Mouse (Mus musculus): ENCODE measurements around the gene Sall1. TPM values are rescaled to one million over a fixed set of nuclear protein-coding genes. Genes with fewer than 3 reads are reported as not detected.

Gene Sall1
- polyA plus RNA-seq, 1 experiment: not detected

DNA sequence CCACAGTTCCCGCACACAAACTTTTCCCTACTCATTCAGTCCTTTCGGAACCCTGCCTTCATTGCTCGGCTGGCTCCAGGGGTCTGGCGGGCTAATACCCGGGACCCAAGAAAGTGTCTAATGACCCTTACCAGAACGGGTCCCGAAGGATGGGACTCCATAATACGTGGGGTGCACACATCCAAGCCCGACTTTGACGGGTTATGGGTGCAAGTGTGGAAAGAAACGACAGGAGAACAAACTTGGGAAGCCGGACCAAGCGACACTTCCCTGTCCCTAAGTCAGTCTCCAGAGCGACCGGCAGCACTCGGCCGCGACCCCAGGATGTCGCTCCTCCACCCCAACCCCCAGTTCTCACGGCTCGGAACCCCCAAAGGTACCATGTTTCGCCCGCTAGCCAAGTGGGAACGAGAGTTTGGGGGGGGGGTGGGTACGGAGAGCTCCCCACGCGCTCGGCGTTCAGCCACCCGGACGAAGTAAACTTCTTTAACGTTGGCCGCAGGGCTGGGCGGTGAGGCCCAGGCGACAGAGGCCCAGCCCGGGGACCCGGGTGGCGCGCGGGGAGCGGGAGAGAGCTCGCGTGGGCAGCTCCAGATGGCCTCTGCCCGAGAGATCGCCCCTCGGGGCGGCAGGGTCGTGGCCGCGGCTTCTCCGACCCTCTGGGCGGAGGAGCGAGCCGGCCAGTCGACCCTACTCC lies 2.4 kb downstream of the Sall1 start:
- no peak for TF ChIP-seq TAL1 (IDR thresholded peaks at IDR 0.05; ENCODE audit: low read length)
- no peak for TF ChIP-seq GATA1 (IDR thresholded peaks at IDR 0.05; ENCODE audit: low read length)
- H3K9me3 ChIP-seq (ENCODE audit: control insufficient read depth, low read length): no peaks in the 10 kb centered on the region; the same call in 1 of the 2 replicates
- peak overlapping the region; percentile 54 for H3K4me3 ChIP-seq (replicated peaks)
- no peaks in the 10 kb centered on the region for H3K4me1 ChIP-seq (ENCODE audit: control insufficient read depth)
- H3K36me3 ChIP-seq (ENCODE audit: control insufficient read depth): no peaks in the 10 kb centered on the region
- H3K27me3 ChIP-seq (ENCODE audit: control insufficient read depth): peaks cover 85% of the 10 kb centered on the region

DNA sequence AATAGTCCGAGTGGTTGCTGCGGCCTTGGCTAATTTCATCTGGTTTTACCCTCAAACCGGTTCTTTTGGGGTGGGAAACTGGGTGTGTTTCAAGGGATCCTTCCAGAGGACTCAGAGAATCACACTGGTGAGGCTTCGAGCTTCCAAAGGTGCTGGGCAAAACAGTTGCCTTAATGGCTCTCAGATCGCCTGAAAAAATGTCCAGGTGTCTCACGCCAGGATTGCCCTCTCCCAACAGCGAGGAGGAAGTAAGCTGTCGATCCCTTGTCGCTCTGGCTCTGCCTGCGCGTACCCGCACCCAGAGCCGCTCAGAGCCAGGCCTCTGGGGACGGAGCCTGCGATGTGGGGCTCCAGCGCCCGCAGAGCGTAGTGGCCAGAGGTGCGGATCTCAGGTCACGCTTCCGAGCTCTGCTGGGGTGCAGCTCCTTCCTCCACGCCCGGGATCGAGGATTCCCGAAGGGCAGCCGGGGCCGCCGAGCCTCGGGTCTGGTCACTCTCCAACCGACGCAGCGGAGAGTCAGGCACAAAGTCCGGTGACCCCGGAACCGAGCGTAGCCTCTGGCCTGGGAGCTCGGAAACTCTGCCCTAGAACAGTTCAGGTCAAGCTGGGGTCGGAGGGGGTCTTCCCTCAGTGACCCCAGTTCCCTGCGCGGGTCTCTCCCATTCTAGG lies 3.1 kb downstream of the Sall1 start:
- H3K4me1 ChIP-seq (ENCODE audit: control insufficient read depth): no peaks in the 10 kb centered on the region
- TF ChIP-seq TAL1 (IDR thresholded peaks at IDR 0.05; ENCODE audit: low read length) (no peak), GATA1 (IDR thresholded peaks at IDR 0.05; ENCODE audit: low read length) (no peak)
- H3K27me3 ChIP-seq (ENCODE audit: control insufficient read depth): peaks cover 80% of the 10 kb centered on the region
- peak overlapping the region; percentile 54 for H3K4me3 ChIP-seq (replicated peaks)
- no peaks in the 10 kb centered on the region for H3K36me3 ChIP-seq (ENCODE audit: control insufficient read depth)
- H3K9me3 ChIP-seq (ENCODE audit: control insufficient read depth, low read length): no peaks in the 10 kb centered on the region; the same call in 1 of the 2 replicates

DNA sequence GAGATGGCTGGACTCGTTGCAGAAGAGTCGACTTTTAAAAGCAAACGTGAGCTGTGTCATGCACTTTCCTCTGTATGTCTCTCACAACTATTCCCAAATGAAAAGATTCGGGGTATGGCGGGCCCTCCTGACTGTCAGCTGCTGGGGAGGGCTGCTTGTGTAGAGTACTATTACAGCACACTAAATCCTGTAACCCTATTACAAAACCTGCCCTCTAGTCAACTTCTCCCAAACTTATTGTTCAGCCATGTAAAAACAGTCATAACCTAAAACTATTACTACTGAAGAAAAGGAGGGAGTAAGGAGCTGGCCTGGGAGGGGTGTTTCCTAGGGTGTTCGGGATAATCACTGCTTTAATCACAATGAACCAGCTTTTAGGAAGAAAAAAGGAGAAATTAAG lies 4.1 kb downstream of the Sall1 start:
- TF ChIP-seq GATA1 (IDR thresholded peaks at IDR 0.05; ENCODE audit: low read length) (no peak), TAL1 (IDR thresholded peaks at IDR 0.05; ENCODE audit: low read length) (no peak)
- no peak overlapping the region for H3K4me3 ChIP-seq (replicated peaks)
- H3K36me3 ChIP-seq (ENCODE audit: control insufficient read depth): no peaks in the 10 kb centered on the region
- H3K9me3 ChIP-seq (ENCODE audit: control insufficient read depth, low read length): no peaks in the 10 kb centered on the region; the same call in 1 of the 2 replicates
- H3K4me1 ChIP-seq (ENCODE audit: control insufficient read depth): no peaks in the 10 kb centered on the region
- H3K27me3 ChIP-seq (ENCODE audit: control insufficient read depth): peaks cover 70% of the 10 kb centered on the region

- H3K9me3 ChIP-seq (ENCODE audit: control insufficient read depth, low read length): no peaks in the 10 kb centered on the region; the same call in 1 of the 2 replicates
- TF ChIP-seq TAL1 (IDR thresholded peaks at IDR 0.05; ENCODE audit: low read length) (no peak), GATA1 (IDR thresholded peaks at IDR 0.05; ENCODE audit: low read length) (no peak)
- peaks cover 61% of the 10 kb centered on the region for H3K27me3 ChIP-seq (ENCODE audit: control insufficient read depth)
- H3K4me1 ChIP-seq (ENCODE audit: control insufficient read depth): no peaks in the 10 kb centered on the region
- H3K4me3 ChIP-seq (replicated peaks): no peak overlapping the region
- H3K36me3 ChIP-seq (ENCODE audit: control insufficient read depth): no peaks in the 10 kb centered on the region
Measured at GRCm38 (mm10) chr8:89038920-89039319, 5.0 kb downstream of the Sall1 start.

- Histone ChIP-seq H3K36me3 (ENCODE audit: control insufficient read depth) (no peaks in the 10 kb centered on the region; the same call in 1 of the 2 replicates), H3K27me3 (ENCODE audit: control insufficient read depth) (peaks cover 48% of the 10 kb centered on the region), H3K4me3 (replicated peaks) (no peak overlapping the region), H3K9me3 (ENCODE audit: control insufficient read depth, low read length) (no peaks in the 10 kb centered on the region; the same call in 1 of the 2 replicates), H3K4me1 (ENCODE audit: control insufficient read depth) (no peaks in the 10 kb centered on the region)
- no peak for TF ChIP-seq TAL1 (IDR thresholded peaks at IDR 0.05; ENCODE audit: low read length)
- TF ChIP-seq GATA1 (IDR thresholded peaks at IDR 0.05; ENCODE audit: low read length): no peak
Measured at GRCm38 (mm10) chr8:89037536-89038236, 6.3 kb downstream of the Sall1 start.

GRCm38 (mm10) chr8:89032412-89032811 lies 11.6 kb downstream of the Sall1 start:
- Histone ChIP-seq H3K4me3 (replicated peaks) (no peak overlapping the region), H3K9me3 (ENCODE audit: control insufficient read depth, low read length) (peaks cover 4% of the 10 kb centered on the region; the same call in 1 of the 2 replicates), H3K27me3 (ENCODE audit: control insufficient read depth) (peaks cover 3% of the 10 kb centered on the region; the same call in 1 of the 2 replicates), H3K4me1 (ENCODE audit: control insufficient read depth) (no peaks in the 10 kb centered on the region), H3K36me3 (ENCODE audit: control insufficient read depth) (peaks cover 6% of the 10 kb centered on the region; the same call in 1 of the 2 replicates)
- TF ChIP-seq GATA1 (IDR thresholded peaks at IDR 0.05; ENCODE audit: low read length) (no peak), TAL1 (IDR thresholded peaks at IDR 0.05; ENCODE audit: low read length) (no peak)

DNA sequence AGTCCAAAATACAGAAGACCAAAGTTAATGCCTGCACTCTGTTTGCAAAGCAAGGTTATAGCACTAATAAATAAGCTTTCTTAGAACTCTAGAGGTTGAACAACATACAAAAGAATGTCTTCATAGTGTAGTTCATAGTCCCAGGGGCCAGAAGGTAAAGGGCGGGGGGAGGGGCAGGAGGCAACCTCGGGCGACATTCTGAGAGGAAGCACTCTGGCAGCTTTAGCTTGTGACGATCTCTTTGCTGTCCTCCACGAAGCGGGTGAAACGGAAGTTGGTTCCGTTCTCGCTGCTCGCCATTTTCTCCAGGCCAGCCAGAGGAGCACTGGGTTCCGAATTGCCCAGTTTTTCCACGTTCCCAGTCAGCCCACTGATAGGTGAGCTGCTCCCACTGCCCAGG lies 15.8 kb downstream of the Sall1 start:
- H3K4me3 ChIP-seq (replicated peaks): no peak overlapping the region
- peaks cover 4% of the 10 kb centered on the region; the same call in 1 of the 2 replicates for H3K9me3 ChIP-seq (ENCODE audit: control insufficient read depth, low read length)
- TF ChIP-seq TAL1 (IDR thresholded peaks at IDR 0.05; ENCODE audit: low read length) (no peak), GATA1 (IDR thresholded peaks at IDR 0.05; ENCODE audit: low read length) (no peak)
- H3K27me3 ChIP-seq (ENCODE audit: control insufficient read depth): peaks cover 15% of the 10 kb centered on the region
- H3K36me3 ChIP-seq (ENCODE audit: control insufficient read depth): peaks cover 6% of the 10 kb centered on the region; the same call in 1 of the 2 replicates
- H3K4me1 ChIP-seq (ENCODE audit: control insufficient read depth): no peaks in the 10 kb centered on the region

- Histone ChIP-seq H3K4me3 (replicated peaks) (no peak overlapping the region), H3K27me3 (ENCODE audit: control insufficient read depth) (peaks cover 15% of the 10 kb centered on the region), H3K36me3 (ENCODE audit: control insufficient read depth) (peaks cover 2% of the 10 kb centered on the region; the same call in 1 of the 2 replicates), H3K9me3 (ENCODE audit: control insufficient read depth, low read length) (no peaks in the 10 kb centered on the region; the same call in 1 of the 2 replicates), H3K4me1 (ENCODE audit: control insufficient read depth) (no peaks in the 10 kb centered on the region)
- TF ChIP-seq TAL1 (IDR thresholded peaks at IDR 0.05; ENCODE audit: low read length) (no peak), GATA1 (IDR thresholded peaks at IDR 0.05; ENCODE audit: low read length) (no peak)
Measured at GRCm38 (mm10) chr8:89026139-89026520, 17.8 kb downstream of the Sall1 start.

Measured in erythroblast, embryonic 14.5 days (primary cell).